Mouse (Mus musculus): Measurements from ENCODE around the gene Ezr.

Ezr gene

GRCm38 (mm10) chr17:6777061-6777460 is 5.5 kb downstream of the Ezr start:
- CTCF ChIA-PET: no interaction called here
- POLR2A ChIA-PET: interaction anchor here (0.6 to 5.0 kb wide), 15 partner anchors 8 to 115 kb away, joined by 3 to 36 read pairs (median 7); no protein-coding TSS in a partner anchor

- ChIA-PET POLR2A (interaction anchor here (0.6 to 5.0 kb wide), 11 partner anchors 8 to 116 kb away, joined by 3 to 36 read pairs (median 7); no protein-coding TSS in a partner anchor), CTCF (no interaction called here)
Measured at GRCm38 (mm10) chr17:6776576-6776975, 6.0 kb downstream of the Ezr start.

- ChIA-PET POLR2A (interaction anchor here in 3 of 4 experiments (0.7 to 5.0 kb wide), 8 partner anchors 8 to 116 kb away, joined by 3 to 36 read pairs (median 7); no protein-coding TSS in a partner anchor), CTCF (no interaction called here)
Measured at GRCm38 (mm10) chr17:6776123-6776522, 6.5 kb downstream of the Ezr start.

- POLR2A ChIA-PET: interaction anchor here in 1 of 4 experiments (0.7 kb wide), 1 partner anchor 116 kb away, joined by 4 read pairs; no protein-coding TSS in a partner anchor
- CTCF ChIA-PET: no interaction called here
Measured at GRCm38 (mm10) chr17:6775671-6776070, 6.9 kb downstream of the Ezr start.

GRCm38 (mm10) chr17:6775221-6775620 is 7.4 kb downstream of the Ezr start:
- ChIA-PET POLR2A (interaction anchor here in 1 of 4 experiments (0.7 kb wide), 1 partner anchor 117 kb away, joined by 4 read pairs; no protein-coding TSS in a partner anchor), CTCF (no interaction called here)

GRCm38 (mm10) chr17:6773249-6773966 is 9.2 kb downstream of the Ezr start:
- POLR2A ChIA-PET: interaction anchor here in 3 of 4 experiments (0.7 to 3.3 kb wide), 18 partner anchors 8 to 693 kb away, joined by 3 to 21 read pairs (median 3); partner anchors contain the start of gene Ezr (in 2 of the 3)
- CTCF ChIA-PET: interaction anchor here in 1 of 4 experiments (1.0 kb wide), 1 partner anchor 14 kb away, joined by 4 read pairs; no protein-coding TSS in a partner anchor

- CTCF ChIA-PET: no interaction called here
- POLR2A ChIA-PET: interaction anchor here in 3 of 4 experiments (0.9 to 3.3 kb wide), 15 partner anchors 9 to 63 kb away, joined by 3 to 21 read pairs (median 4); partner anchors contain the start of gene Ezr (in 2 of the 3)
Measured at GRCm38 (mm10) chr17:6772490-6772773, 10.2 kb downstream of the Ezr start.

- CTCF ChIA-PET: no interaction called here
- POLR2A ChIA-PET: interaction anchor here in 3 of 4 experiments (1.0 to 3.3 kb wide), 14 partner anchors 8 to 64 kb away, joined by 3 to 21 read pairs (median 4); partner anchors contain the start of gene Ezr (in 2 of the 3)
Measured at GRCm38 (mm10) chr17:6771661-6772489, 10.7 kb downstream of the Ezr start.

- POLR2A ChIA-PET: interaction anchor here in 3 of 4 experiments (0.7 to 5.6 kb wide), 7 partner anchors 8 to 58 kb away, joined by 3 to 36 read pairs (median 4); no protein-coding TSS in a partner anchor
- CTCF ChIA-PET: interaction anchor here in 2 of 4 experiments (0.6 to 2.0 kb wide), 2 partner anchors 10 to 568 kb away, joined by 3 to 8 read pairs; no protein-coding TSS in a partner anchor
Measured at GRCm38 (mm10) chr17:6769602-6770001, 13.0 kb downstream of the Ezr start.

- CTCF ChIA-PET: interaction anchor here in 2 of 4 experiments (0.5 to 2.0 kb wide), 3 partner anchors 9 to 128 kb away, joined by 3 to 16 read pairs (median 8); no protein-coding TSS in a partner anchor
Measured at GRCm38 (mm10) chr17:6768301-6768788, 14.2 kb downstream of the Ezr start.

GRCm38 (mm10) chr17:6767771-6768170 is 14.8 kb downstream of the Ezr start:
- ChIA-PET CTCF (interaction anchor here in 1 of 4 experiments (0.6 kb wide), 1 partner anchor 21 kb away, joined by 3 read pairs; no protein-coding TSS in a partner anchor), POLR2A (interaction anchor here in 2 of 4 experiments (0.6 to 5.6 kb wide), 12 partner anchors 8 to 709 kb away, joined by 3 to 36 read pairs (median 4); partner anchors contain the start of gene Ezr (in 1 of the 2))

More at GRCm38 (mm10) chr17:6768301-6768788, 14.2 kb downstream of the Ezr start:
- POLR2A ChIA-PET: interaction anchor here in 2 of 4 experiments (0.6 to 5.6 kb wide), 11 partner anchors 9 to 710 kb away, joined by 3 to 36 read pairs (median 4); partner anchors contain the start of gene Ezr (in 1 of the 2)

- ChIA-PET POLR2A (interaction anchor here in 2 of 4 experiments (1.0 to 5.6 kb wide), 9 partner anchors 9 to 403 kb away, joined by 3 to 36 read pairs (median 6); partner anchors contain the start of gene Rps6ka2 (in 1 of the 2)), CTCF (no interaction called here)
Measured at GRCm38 (mm10) chr17:6766823-6767222, 15.8 kb downstream of the Ezr start.

- ChIA-PET CTCF (no interaction called here), POLR2A (interaction anchor here in 3 of 4 experiments (0.6 to 5.6 kb wide), 22 partner anchors 8 to 404 kb away, joined by 3 to 36 read pairs (median 6); partner anchors contain the start of genes Ezr (in 1 of the 3) and Rps6ka2 (in 1 of the 3))
Measured at GRCm38 (mm10) chr17:6765886-6766285, 16.7 kb downstream of the Ezr start.

GRCm38 (mm10) chr17:6764730-6765129 is 17.9 kb downstream of the Ezr start:
- ChIA-PET CTCF (no interaction called here), POLR2A (interaction anchor here in 2 of 4 experiments (1.1 to 2.9 kb wide), 10 partner anchors 7 to 63 kb away, joined by 3 to 7 read pairs (median 6); no protein-coding TSS in a partner anchor)

- POLR2A ChIA-PET: interaction anchor here in 2 of 4 experiments (1.2 to 2.9 kb wide), 6 partner anchors 8 to 64 kb away, joined by 3 to 14 read pairs (median 6); no protein-coding TSS in a partner anchor
- CTCF ChIA-PET: no interaction called here
Measured at GRCm38 (mm10) chr17:6764227-6764593, 18.4 kb downstream of the Ezr start.

- ChIA-PET POLR2A (interaction anchor here (0.7 to 2.9 kb wide), 11 partner anchors 8 to 1611 kb away, joined by 3 to 14 read pairs (median 5); no protein-coding TSS in a partner anchor), CTCF (interaction anchor here in 1 of 4 experiments (0.6 kb wide), 1 partner anchor 76 kb away, joined by 3 read pairs; no protein-coding TSS in a partner anchor)
Measured at GRCm38 (mm10) chr17:6763513-6764226, 18.9 kb downstream of the Ezr start.

- ChIA-PET POLR2A (interaction anchor here (0.7 to 7.5 kb wide), 17 partner anchors 8 to 68 kb away, joined by 3 to 77 read pairs (median 5); partner anchors contain the start of gene Ezr (in 1 of the 4)), CTCF (interaction anchor here in 3 of 4 experiments (0.6 to 1.6 kb wide), 7 partner anchors 9 to 940 kb away, joined by 3 to 8 read pairs (median 3); no protein-coding TSS in a partner anchor)
Measured at GRCm38 (mm10) chr17:6759717-6760292, 22.8 kb downstream of the Ezr start.
